Mouse (Mus musculus) kidney, adult 2 months (tissue): ENCODE measurements around the gene Sox5. TPM values are rescaled to one million over a fixed set of nuclear protein-coding genes. Genes with fewer than 3 reads are reported as not detected.

Experiments used
- DNase-seq: peaks from one replicate; pipeline ENCODE4 v3.0.0; 2021
- H3K27ac ChIP-seq: fragments of 200-500 bp; 2 replicates; pipeline ENCODE4 v1.5.1; 2012; ENCODE audit warnings: low read depth, low read length, control low read depth, inconsistent platforms; ENCODE audit not compliant: insufficient read depth
- H3K27me3 ChIP-seq: fragments of 200-500 bp; replicated peaks from 2 replicates; pipeline ENCODE4 v1.6.1; 2012; ENCODE audit warnings: mild to moderate bottlenecking, moderate library complexity, low read length, inconsistent platforms; ENCODE audit not compliant: control insufficient read depth, insufficient read depth
- H3K36me3 ChIP-seq: fragments of 200-500 bp; 2 replicates; pipeline ENCODE4 v1.6.1; 2012; ENCODE audit warnings: mild to moderate bottlenecking, moderate library complexity, low read length, inconsistent platforms; ENCODE audit not compliant: control insufficient read depth, insufficient read depth
- H3K4me1 ChIP-seq: fragments of 200-500 bp; 2 replicates; pipeline ENCODE4 v1.6.1; 2011; ENCODE audit warnings: low read length; ENCODE audit not compliant: control insufficient read depth, insufficient read depth
- H3K4me3 ChIP-seq: fragments of 200-500 bp; 2 replicates; pipeline ENCODE4 v1.5.1; 2011; ENCODE audit warnings: mild to moderate bottlenecking, low read depth, low read length, control low read depth; ENCODE audit not compliant: insufficient read depth
- CTCF ChIP-seq: fragments of 200-500 bp; conservative IDR thresholded peaks from 2 replicates; pipeline ENCODE4 v1.5.1; 2011; ENCODE audit warnings: low read depth, mild to moderate bottlenecking, control low read depth, low read length, moderate library complexity, mixed read lengths; ENCODE audit not compliant: insufficient read depth, insufficient read length
- POLR2A ChIP-seq: fragments of 200-500 bp; IDR thresholded peaks from one replicate; pipeline ENCODE4 v1.6.1; 2011; ENCODE audit warnings: low read depth, low read length, control low read depth
- WGBS: fragments of 180-500 bp; shearing (Covaris S2); methylation state at CpG from one replicate; pipeline ENCODE4 v1.1.7; 2018; 5-methylcytosine and 5-hydroxymethylcytosine counted together
- polyA plus RNA-seq: library from polyadenylated mRNA; depleted of rRNA; stranded (reverse); fragments of >200 nt; gene quantifications from 2 replicates; pipeline ENCODE4 v1.2.3, GENCODE M21; 2012

The Sox5 gene
- polyA plus RNA-seq, 1 experiment: 2.9 TPM

DNA sequence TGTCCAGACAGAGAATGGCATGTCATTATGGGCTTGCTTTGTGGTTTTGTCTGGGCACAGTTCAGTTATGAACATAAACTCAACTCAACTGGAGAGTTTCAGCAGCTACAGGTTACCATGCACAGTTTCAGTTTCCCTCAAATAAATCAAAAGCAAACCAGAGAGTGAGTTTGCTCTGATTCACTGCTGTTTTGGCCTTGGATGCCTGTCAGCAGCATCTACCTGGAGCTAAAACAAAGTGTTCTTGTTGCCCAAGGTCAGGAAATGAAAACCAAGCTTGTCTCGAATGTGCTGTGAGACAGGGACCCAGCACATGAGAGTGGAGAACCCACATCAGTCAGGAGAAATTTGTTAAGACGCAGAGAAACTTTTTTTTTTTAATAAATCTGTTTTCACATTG lies 951.6 kb downstream of the Sox5 start:
- Histone ChIP-seq H3K27me3 (no peaks in the 10 kb centered on the region), H3K4me3 (no peak overlapping the region), H3K36me3 (no peaks in the 10 kb centered on the region), H3K4me1 (no peaks in the 10 kb centered on the region), H3K27ac (no peak overlapping the region)
- no peak for TF ChIP-seq CTCF
- no peak for TF ChIP-seq POLR2A
- WGBS: 55% methylated on average over 2 of the region's 2 CpGs
- DNase-seq: no peak

DNA sequence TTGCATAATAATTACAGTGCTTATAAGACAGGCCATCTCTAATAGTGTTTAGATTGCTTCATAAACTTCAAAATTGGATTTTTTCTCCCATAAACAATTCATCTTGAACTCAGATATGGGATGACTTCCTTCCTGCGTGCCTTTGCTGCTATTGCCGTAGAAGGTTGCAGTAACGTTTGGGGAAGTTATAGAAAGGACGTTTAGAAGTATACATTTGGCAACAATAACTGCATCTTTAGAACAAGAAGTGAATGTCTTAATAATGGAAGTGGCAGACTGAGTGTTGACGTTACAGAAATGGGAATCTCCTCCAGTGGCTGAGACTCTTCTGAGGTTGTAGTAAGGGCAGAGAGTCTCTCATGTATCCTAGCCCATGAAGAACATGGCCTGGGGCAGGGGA lies 955.0 kb downstream of the Sox5 start:
- TF ChIP-seq POLR2A: no peak

GRCm38 (mm10) chr6:143825966-143826365 lies 955.8 kb downstream of the Sox5 start:
- H3K4me1 ChIP-seq: no peaks in the 10 kb centered on the region
- WGBS: 91% methylated on average over 5 of the region's 5 CpGs

More for the DNA sequence above, 955.0 kb downstream of the Sox5 start:
- WGBS: 85% methylated on average over 5 of the region's 5 CpGs
- no peak for DNase-seq
- no peaks in the 10 kb centered on the region for H3K4me1 ChIP-seq
- H3K27ac ChIP-seq: no peak overlapping the region
- H3K27me3 ChIP-seq: no peaks in the 10 kb centered on the region
- H3K36me3 ChIP-seq: no peaks in the 10 kb centered on the region
- H3K4me3 ChIP-seq: no peak overlapping the region

GRCm38 (mm10) chr6:143825086-143825485 lies 956.7 kb downstream of the Sox5 start:
- Histone ChIP-seq H3K4me1 (no peaks in the 10 kb centered on the region), H3K27me3 (no peaks in the 10 kb centered on the region)

More at GRCm38 (mm10) chr6:143825966-143826365, 955.8 kb downstream of the Sox5 start:
- Histone ChIP-seq H3K36me3 (no peaks in the 10 kb centered on the region), H3K27me3 (no peaks in the 10 kb centered on the region), H3K27ac (no peak overlapping the region), H3K4me3 (no peak overlapping the region)
- TF ChIP-seq POLR2A (no peak), CTCF (no peak)
- DNase-seq: no peak

GRCm38 (mm10) chr6:143788446-143788845 lies 993.3 kb downstream of the Sox5 start:
- no peak for DNase-seq
- TF ChIP-seq CTCF: no peak
- Histone ChIP-seq H3K4me3 (no peak overlapping the region), H3K27me3 (no peaks in the 10 kb centered on the region; the same call in 1 of the 2 replicates), H3K36me3 (no peaks in the 10 kb centered on the region), H3K4me1 (no peaks in the 10 kb centered on the region), H3K27ac (no peak overlapping the region)
- WGBS: 95% methylated on average over 2 of the region's 2 CpGs

More at GRCm38 (mm10) chr6:143825086-143825485, 956.7 kb downstream of the Sox5 start:
- no peak overlapping the region for H3K27ac ChIP-seq
- TF ChIP-seq POLR2A: no peak
- TF ChIP-seq CTCF: no peak
- H3K4me3 ChIP-seq: no peak overlapping the region
- WGBS: 88% methylated on average over 6 of the region's 6 CpGs
- no peak for DNase-seq
- no peaks in the 10 kb centered on the region for H3K36me3 ChIP-seq

- Histone ChIP-seq H3K36me3 (no peaks in the 10 kb centered on the region), H3K27ac (no peak overlapping the region), H3K27me3 (no peaks in the 10 kb centered on the region; the same call in 1 of the 2 replicates), H3K4me1 (no peaks in the 10 kb centered on the region), H3K4me3 (no peak overlapping the region)
- WGBS: 81% methylated on average over 5 of the region's 5 CpGs
- TF ChIP-seq CTCF (no peak), POLR2A (no peak)
- DNase-seq: no peak
These were observed 994.4 kb downstream of the Sox5 start for GRCm38 (mm10) chr6:143787360-143787759.

DNA sequence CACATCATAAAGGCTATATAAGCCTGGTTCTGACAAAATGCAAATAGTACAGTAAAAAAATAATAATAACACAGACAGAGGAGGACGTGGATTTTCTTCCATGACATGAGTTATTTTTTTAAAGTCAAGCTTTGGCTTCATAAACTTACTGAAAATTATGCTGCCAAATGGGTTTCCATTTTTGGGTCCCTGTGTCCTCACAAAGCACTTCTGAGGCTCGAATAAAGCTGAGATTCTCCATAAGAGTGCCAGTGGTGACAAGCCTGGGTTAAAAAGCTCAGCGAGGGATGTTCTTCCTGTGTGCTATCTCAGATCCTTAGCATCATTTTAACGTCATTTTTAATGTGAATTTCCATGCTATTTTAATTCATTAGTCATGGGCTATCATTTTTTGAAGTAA lies 996.1 kb downstream of the Sox5 start:
- 73% methylated on average over 4 of the region's 4 CpGs for WGBS
- no peak for TF ChIP-seq POLR2A
- TF ChIP-seq CTCF: no peak
- Histone ChIP-seq H3K4me3 (no peak overlapping the region), H3K27ac (no peak overlapping the region), H3K27me3 (no peaks in the 10 kb centered on the region; the same call in 1 of the 2 replicates), H3K36me3 (no peaks in the 10 kb centered on the region), H3K4me1 (no peaks in the 10 kb centered on the region)
- DNase-seq: no peak
